Mouse (Mus musculus): Measurements from ENCODE around the gene Ucn2.

The Ucn2 gene

GRCm38 (mm10) chr9:109031686-109032085, 45.9 kb downstream of the Ucn2 start:
- Histone ChIP-seq H3K36me3 (ENCODE audit: control insufficient read depth, insufficient read depth, low read length, poor library complexity, severe bottlenecking) (no peaks in the 10 kb centered on the region; the same call in 1 of the 2 replicates), H3K27me3 (ENCODE audit: control insufficient read depth, insufficient read depth, low read length, poor library complexity, severe bottlenecking) (no peaks in the 10 kb centered on the region)
- DNase-seq (ENCODE audit: low read depth, low spot score) = no peak

GRCm38 (mm10) chr9:109032435-109032834, 46.6 kb downstream of the Ucn2 start:
- DNase-seq (ENCODE audit: low read depth, low spot score) = no peak
- no peaks in the 10 kb centered on the region for H3K27me3 ChIP-seq (ENCODE audit: control insufficient read depth, insufficient read depth, low read length, poor library complexity, severe bottlenecking)
- H3K36me3 ChIP-seq (ENCODE audit: control insufficient read depth, insufficient read depth, low read length, poor library complexity, severe bottlenecking) = no peaks in the 10 kb centered on the region; the same call in 1 of the 2 replicates

All from splenic B cell, adult 2 months (primary cell).